Mouse (Mus musculus): Measurements from ENCODE around the gene Nup43.

- TF ChIP-seq FLI1 (IDR thresholded peaks at IDR 0.05; ENCODE audit: low read length) (no peak), GATA1 (IDR thresholded peaks at IDR 0.05; ENCODE audit: borderline replicate concordance, low read length) (no peak)
Measured at GRCm38 (mm10) chr10:7629092-7629491, 38.2 kb upstream of the Nup43 start.
